Mouse (Mus musculus) kidney, postnatal 25 days (tissue): Measurements from ENCODE around the gene Tshz2.

ENCODE experiments used
- DNase-seq, 2 experiments: peaks; one replicate each; pipeline ENCODE4 v3.0.0; 2021; ENCODE audit warnings: mixed read lengths in 2 of 2

Gene Tshz2

DNA sequence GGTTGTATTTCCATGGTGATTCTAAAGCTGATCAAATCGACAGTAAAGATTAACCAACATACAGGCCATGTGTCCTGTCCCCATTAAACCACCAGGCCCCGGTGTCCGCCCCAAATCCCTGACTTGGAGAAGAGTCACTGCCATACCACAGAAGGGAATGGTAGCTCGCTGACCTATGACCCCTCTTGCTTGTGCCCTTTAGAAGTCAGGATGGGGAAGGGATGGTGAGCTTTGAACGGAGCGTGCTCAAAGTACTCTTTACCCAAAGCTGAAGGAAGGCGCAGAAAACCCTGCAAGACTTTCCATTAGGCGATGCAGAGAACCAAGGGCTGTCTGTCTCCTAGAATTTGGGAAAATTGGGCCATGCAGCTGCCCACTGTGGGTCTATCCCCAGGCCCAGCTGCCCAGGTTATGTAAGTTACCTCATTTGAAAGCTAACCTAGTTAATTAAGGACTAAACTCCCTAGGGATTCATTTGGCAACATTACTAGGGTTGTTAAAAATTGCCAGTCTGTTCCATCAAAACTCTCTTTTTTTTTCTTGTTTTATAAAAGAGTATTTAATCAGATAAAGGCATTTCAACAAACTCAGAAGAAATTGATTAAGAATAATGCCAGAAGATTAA lies 238.7 kb downstream of the Tshz2 start:
- DNase-seq: no peak

DNA sequence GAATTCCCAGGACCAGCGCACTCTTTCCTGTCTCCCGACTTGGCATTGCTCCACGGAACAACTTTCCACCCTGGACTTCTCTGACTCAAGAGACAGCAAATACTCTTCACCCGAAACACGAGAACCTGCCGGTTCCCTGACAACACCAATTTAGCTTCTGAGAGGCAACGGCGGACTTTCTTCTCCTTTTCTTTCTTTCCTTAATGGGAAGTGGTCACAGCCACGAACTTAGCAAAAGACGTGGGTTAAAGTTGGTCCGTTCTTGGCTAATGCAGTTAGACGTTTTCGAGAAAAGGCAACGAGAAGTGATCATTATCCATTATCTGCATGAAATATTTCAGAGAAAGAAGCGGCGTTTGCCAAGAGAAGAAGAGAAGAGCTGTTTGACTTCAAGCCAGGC lies 240.6 kb downstream of the Tshz2 start:
- no peak for DNase-seq

- DNase-seq: no peak
Measured at GRCm38 (mm10) chr2:169887921-169888320, 255.1 kb downstream of the Tshz2 start.

- DNase-seq: no peak
Measured at GRCm38 (mm10) chr2:169892441-169893038, 259.7 kb downstream of the Tshz2 start.

DNA sequence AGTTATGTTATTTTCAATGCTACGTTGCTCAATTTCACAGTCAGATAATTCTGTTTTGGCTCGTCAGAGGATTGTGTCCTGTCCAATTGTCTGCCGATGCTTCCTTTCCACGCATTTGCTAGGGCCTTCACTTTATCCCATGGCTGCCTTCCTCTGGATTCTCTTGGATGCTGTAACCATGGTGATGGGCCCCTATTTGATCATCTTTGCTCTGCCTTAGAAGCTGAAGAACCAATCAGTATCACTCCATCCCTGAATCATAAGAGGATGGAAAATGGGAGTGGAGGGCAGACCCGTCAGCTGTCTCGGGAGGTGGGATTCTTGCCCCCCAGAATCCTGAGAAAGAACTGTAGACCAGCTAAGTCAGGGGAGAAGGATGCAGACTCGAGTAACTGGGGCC lies 270.1 kb downstream of the Tshz2 start:
- DNase-seq: no peak

- DNase-seq: no peak
Measured at GRCm38 (mm10) chr2:169906396-169906795, 273.6 kb downstream of the Tshz2 start.

DNA sequence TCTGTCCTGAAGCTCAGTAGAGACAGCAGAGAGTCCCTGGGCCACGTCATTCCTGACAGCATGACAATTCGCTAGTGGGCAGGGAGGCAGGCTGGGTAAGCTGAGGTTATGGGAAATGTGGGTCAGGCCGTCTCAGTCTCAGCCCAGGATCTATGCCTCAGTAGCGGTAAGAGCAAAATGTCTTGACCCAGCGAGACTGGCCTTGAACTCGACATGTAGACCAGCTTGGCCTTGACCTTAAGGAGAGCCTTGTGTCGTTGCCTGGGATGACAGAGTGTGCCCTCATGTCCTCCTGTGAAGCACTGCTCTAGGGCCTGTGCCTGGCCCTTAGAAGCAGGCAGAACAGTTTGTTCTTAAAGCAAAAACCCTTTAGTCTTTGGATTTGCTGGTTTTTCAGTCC lies 275.2 kb downstream of the Tshz2 start:
- no peak for DNase-seq

GRCm38 (mm10) chr2:169910606-169911005 lies 277.8 kb downstream of the Tshz2 start:
- no peak for DNase-seq

DNA sequence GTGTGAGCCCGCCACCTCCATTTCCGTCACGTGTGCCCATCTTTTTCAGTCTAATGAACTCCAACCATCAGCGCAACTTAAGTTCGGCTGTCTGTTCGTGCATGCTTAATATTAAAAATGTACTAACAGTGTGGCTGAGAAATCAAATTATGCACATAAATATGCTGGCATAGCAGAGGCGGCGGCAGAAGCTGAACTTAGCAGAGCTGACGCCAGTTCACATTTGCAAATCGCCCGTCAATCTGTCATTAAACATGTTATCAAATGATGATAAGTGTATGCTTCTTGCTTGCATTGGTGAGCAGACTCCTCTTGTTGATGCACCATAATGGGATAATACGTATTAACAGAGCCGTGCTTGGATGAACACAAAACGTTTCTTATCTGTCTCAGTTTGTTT lies 280.0 kb downstream of the Tshz2 start:
- DNase-seq: no peak

GRCm38 (mm10) chr2:169914903-169915302 lies 282.1 kb downstream of the Tshz2 start:
- no peak for DNase-seq

DNA sequence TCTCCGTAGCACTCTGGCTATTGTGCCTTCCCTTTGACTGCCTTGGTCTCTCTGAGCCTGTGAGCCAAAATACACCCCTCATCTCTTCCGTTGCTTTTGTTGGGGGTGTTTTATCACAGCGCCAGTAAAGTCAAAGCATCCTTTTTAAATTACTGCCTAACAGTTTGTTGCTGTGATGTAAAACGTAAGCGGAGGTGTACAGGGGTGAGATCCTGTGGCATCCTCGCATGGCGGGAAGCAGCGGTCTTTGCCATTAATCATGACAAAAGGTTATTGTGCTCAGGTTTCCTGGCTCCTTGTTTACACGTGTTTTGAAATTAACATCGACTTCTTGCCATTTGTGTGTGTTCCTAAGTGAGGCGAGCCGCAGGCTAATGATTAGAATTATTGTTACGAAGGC lies 282.5 kb downstream of the Tshz2 start:
- no peak for DNase-seq

- no peak for DNase-seq
Measured at GRCm38 (mm10) chr2:169919111-169919695, 286.4 kb downstream of the Tshz2 start.

GRCm38 (mm10) chr2:169924177-169924810 lies 291.5 kb downstream of the Tshz2 start:
- peak in 1 of 2 experiments; percentile 46 for DNase-seq

- no peak for DNase-seq
Measured at GRCm38 (mm10) chr2:169925466-169925865, 292.7 kb downstream of the Tshz2 start.

DNA sequence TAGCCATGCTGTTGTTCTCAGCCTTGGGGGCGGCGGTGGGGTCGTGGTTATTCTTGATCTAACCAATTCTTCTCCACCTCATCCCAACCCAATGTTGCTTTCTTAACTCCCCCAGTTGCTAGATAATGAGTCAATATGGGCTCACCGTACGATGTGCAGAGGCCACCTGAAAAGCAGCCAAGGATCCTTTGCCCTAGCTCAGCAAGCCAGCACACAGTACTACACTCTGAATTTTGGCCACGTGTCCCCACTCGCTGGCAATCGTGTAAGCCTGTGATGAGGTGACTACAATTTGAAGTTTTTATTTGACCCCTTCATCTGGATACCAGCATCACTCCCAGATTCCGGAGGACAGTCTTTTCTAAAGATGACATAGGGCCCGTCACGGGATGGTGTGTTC lies 293.2 kb downstream of the Tshz2 start:
- peak in 1 of 2 experiments; percentile 43 for DNase-seq

- no peak for DNase-seq
Measured at GRCm38 (mm10) chr2:169927401-169927800, 294.6 kb downstream of the Tshz2 start.

DNA sequence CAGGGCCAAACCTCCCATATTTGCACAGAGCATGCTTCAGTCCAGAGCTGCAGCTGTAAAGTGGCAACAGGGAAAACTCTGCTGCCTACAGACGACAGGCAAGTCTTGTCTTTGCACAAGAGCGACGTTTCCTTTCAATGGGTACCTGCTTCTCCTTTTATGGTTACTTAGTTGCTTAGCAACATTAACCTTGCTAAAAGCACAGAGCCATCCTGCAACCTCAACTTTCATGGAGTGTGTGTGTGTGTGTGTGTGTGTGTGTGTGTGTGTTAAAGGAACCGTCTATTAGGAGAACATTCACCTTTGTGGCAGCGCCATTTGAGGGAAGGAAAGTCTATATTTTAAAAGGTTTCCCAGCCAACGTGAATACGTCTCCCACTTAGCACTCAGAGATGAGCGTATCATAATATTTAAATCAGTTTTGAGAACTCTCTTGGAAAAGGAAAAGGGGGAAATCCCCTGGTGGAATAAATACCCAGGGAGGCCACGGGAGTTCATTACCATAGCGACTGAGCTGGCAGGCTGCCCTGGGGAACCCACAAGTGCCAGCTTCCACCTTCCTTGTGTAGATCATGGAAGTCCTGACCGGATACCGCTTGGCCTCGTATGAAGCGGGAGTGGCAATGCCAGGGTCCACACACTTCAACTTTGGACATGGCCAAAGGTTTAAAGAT lies 295.8 kb downstream of the Tshz2 start:
- peak; percentile 82 to 86 for DNase-seq

- peak; percentile 74 to 79 for DNase-seq
Measured at GRCm38 (mm10) chr2:169929540-169930497, 297.0 kb downstream of the Tshz2 start.

DNA sequence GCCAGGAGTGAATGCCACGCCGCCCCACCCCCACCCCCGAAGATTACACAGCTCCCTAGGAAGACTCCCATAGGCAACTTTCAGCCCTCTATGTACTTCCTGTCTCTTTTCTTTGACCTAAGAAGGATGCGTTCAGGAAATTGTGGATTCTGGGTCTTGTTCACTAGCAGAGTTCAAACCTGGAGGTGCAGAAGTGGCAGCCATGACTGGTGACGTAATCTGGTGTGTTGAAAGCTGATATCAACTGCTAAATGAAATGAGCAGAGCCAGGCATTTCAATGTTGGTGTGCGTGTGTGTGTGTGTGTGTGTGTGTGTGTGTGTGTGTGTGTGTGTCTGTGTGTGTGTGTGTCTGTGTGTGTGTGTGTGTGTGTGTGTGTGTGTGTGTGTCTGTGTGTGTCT lies 302.8 kb downstream of the Tshz2 start:
- no peak for DNase-seq

DNA sequence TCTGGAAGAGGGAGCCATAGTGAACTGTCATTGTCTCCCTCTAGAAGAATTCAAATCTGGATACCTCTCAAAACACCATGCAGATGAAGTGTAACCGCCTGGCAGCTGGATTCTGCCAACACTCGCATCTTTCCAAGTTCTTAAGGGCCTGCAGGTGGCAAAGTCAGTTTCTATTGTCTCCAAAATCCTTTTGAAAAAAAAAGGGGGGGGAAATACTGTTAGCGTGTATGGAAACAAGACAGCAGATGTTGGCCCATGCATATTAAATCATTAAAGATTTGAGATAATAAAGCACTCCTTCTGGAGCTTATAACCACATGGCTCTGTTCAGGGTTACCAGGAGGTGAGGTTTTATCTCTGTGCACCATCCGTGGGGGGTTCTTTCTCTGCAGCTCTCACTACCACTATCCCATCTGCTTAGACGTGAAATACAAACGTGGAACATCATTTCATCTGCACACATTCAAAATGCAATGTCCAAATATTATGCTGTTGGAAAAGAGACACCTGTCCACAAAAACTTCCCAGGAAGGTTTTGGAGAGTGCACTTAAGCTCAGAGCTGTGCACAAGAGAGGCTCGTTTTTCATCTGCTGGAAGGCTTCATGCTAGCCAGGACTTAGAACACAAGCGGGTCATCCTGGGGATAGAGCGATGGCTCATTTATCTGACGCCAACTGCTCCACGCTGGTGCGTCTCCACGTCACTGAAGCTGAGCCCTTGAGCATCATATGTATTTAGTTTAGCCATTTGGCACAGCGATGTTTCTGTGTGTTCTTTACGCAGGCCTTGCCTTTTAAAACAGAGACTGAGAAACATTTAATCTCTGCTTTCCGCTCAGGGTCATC lies 307.7 kb downstream of the Tshz2 start:
- DNase-seq: no peak

DNA sequence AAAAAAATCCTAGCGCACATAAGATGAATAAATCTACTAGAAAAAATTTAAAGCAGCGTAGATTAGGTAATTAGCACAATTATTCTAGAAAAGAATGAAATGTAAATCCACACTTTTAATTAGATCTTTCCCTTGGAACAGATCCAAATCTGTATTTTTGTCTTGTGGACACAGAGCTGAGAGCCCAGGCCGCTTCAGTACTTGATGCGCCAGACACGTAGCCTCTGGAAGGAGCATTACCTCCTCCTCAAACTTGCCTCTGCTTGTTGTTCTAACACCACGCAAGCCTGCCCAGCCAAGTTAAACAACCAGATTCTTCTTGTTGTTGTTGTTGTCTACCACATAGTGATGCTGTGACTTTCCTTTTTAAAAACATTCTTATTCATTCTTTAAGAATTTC lies 310.9 kb downstream of the Tshz2 start:
- DNase-seq: no peak
